Mouse (Mus musculus): ENCODE results near the gene Smpd2.
A peak's percentile ranks its signal among the peaks of the same experiment; 100 is the strongest.
"Not testable (repeated sequence)": the region's sequence is repeated elsewhere in the genome, so short reads cannot be mapped to it uniquely, and the experiment has no call there.

Gene Smpd2

GRCm38 (mm10) chr10:41489708-41490517 is at the start of gene Smpd2, which contains the start of gene Ppil6:
Smpd2 (minus strand) TSS chr10:41490369.
Ppil6 (plus strand) TSS chr10:41490439.
- DNase-seq (ENCODE audit: low spot score), result peak; percentile 86

- DNase-seq (ENCODE audit: low spot score), result no peak
These were observed 48.8 kb upstream of the Smpd2 start for GRCm38 (mm10) chr10:41538986-41539385.

- DNase-seq (ENCODE audit: low spot score), result no peak
These were observed 47.8 kb upstream of the Smpd2 start for GRCm38 (mm10) chr10:41537983-41538330.

- no peak for DNase-seq (ENCODE audit: low spot score)
These were observed 47.2 kb upstream of the Smpd2 start for GRCm38 (mm10) chr10:41537226-41537982.

- no peak for DNase-seq (ENCODE audit: low spot score)
These were observed 46.5 kb upstream of the Smpd2 start for GRCm38 (mm10) chr10:41536714-41537113.

GRCm38 (mm10) chr10:41535991-41536390 is 45.8 kb upstream of the Smpd2 start:
- no peak for DNase-seq (ENCODE audit: low spot score)

GRCm38 (mm10) chr10:41529972-41530371 is 39.8 kb upstream of the Smpd2 start:
- DNase-seq (ENCODE audit: low spot score), result no peak

- no peak for DNase-seq (ENCODE audit: low spot score)
These were observed 35.5 kb upstream of the Smpd2 start for GRCm38 (mm10) chr10:41525696-41526095.

GRCm38 (mm10) chr10:41523386-41523785 is 33.2 kb upstream of the Smpd2 start:
- no peak for DNase-seq (ENCODE audit: low spot score)

- no peak for DNase-seq (ENCODE audit: low spot score)
These were observed 30.2 kb upstream of the Smpd2 start for GRCm38 (mm10) chr10:41520410-41520673.

GRCm38 (mm10) chr10:41519640-41520409 is 29.7 kb upstream of the Smpd2 start:
- peak; percentile 14 for DNase-seq (ENCODE audit: low spot score)

- DNase-seq (ENCODE audit: low spot score), result peak; percentile 73
These were observed 28.9 kb upstream of the Smpd2 start, which contains the start of gene Cd164 for GRCm38 (mm10) chr10:41518981-41519618. Cd164 (plus strand) TSS chr10:41519414.

GRCm38 (mm10) chr10:41518508-41518980 is 28.4 kb upstream of the Smpd2 start:
- DNase-seq (ENCODE audit: low spot score), result no peak

GRCm38 (mm10) chr10:41514921-41515320 is 24.8 kb upstream of the Smpd2 start:
- no peak for DNase-seq (ENCODE audit: low spot score)

GRCm38 (mm10) chr10:41514301-41514700 is 24.1 kb upstream of the Smpd2 start:
- DNase-seq (ENCODE audit: low spot score), result no peak

GRCm38 (mm10) chr10:41509160-41509559 is 19.0 kb upstream of the Smpd2 start:
- DNase-seq (ENCODE audit: low spot score), result no peak

GRCm38 (mm10) chr10:41505446-41505845 is 15.3 kb upstream of the Smpd2 start:
- not testable (repeated sequence) for DNase-seq (ENCODE audit: low spot score)

- DNase-seq (ENCODE audit: low spot score), result no peak
These were observed 14.8 kb upstream of the Smpd2 start for GRCm38 (mm10) chr10:41504996-41505395.

GRCm38 (mm10) chr10:41500941-41501340 is 10.8 kb upstream of the Smpd2 start:
- DNase-seq (ENCODE audit: low spot score), result no peak

GRCm38 (mm10) chr10:41491111-41491510 is 942 bp upstream of the Smpd2 start:
- DNase-seq (ENCODE audit: low spot score), result no peak

GRCm38 (mm10) chr10:41490518-41490873 is 327 bp upstream of the Smpd2 start:
- no peak for DNase-seq (ENCODE audit: low spot score)

- DNase-seq (ENCODE audit: low spot score), result no peak
These were observed 875 bp downstream of the Smpd2 start for GRCm38 (mm10) chr10:41489294-41489693.
